Mouse (Mus musculus) brain, embryonic 14.5 days (tissue): ENCODE data around the gene Ddx6.

Experiments
- CTCF ChIP-seq: fragments of 200-500 bp; IDR thresholded peaks from 2 replicates; pipeline ENCODE4 v1.5.1; 2012; ENCODE audit warnings: inconsistent platforms, mild to moderate bottlenecking, moderate library complexity, borderline replicate concordance; ENCODE audit not compliant: insufficient read depth, insufficient read length; ENCODE audit errors: extremely low read depth
- POLR2A ChIP-seq: fragments of 200-500 bp; IDR thresholded peaks from 2 replicates; pipeline ENCODE4 v1.6.1; 2012; ENCODE audit warnings: mild to moderate bottlenecking, inconsistent platforms, borderline replicate concordance; ENCODE audit not compliant: poor library complexity, insufficient read depth, insufficient read length, severe bottlenecking; ENCODE audit errors: extremely low read depth

DNA sequence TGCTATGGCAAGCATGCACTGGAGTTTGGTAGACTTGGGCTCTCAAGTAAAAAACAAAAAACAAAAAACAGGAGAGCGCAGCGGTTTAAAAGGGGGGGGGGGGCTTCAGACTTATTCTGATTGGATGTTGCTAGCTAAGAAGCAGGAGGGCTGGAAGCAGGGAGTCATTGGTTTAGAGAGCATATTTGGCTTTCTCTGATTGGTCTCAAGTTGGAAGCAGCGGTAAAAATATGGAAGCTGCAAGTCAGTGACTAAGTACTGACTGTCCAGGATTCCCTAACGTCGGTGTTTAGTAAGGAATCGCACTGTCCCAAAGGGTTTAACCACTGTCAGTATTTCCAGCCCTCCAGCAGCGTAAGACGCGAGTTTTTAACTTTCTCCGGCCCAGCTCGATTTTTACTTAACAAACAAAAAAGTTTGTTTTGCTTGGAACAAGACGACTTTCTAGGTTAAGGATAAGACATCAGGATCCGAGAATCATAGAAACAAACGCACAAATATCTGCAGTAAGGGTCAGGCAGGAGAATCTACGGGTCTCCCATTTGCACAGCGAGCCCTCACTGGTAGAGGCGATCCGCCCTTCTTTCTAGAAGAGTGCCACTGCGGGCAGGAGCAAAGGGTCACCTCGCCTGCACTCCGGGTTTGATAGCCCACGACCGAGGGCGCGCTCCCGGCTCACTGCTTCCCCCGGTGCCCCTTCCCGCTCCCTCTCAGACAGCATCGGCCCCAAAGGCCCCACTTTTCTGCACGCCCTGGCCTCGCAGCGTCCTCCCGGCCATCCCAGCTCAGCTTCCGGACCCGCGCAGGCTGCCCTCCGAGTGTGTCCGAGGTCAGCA lies 1.0 kb upstream of the Ddx6 start:
- TF ChIP-seq CTCF, result no peak
- no peak for TF ChIP-seq POLR2A
